Mouse (Mus musculus) MEL (cell line): ENCODE data around the gene Tbx15. TPM values are rescaled to one million over a fixed set of nuclear protein-coding genes. Genes with fewer than 3 reads are reported as not detected.

Experiments
- DNase-seq: peaks from one replicate; pipeline ENCODE4 v3.0.0; 2011; ENCODE audit warnings: low read depth, low spot score
- H3K27ac ChIP-seq: 2 replicates; pipeline ENCODE4 v1.5.1; 2012; ENCODE audit warnings: low read depth, mild to moderate bottlenecking, control low read depth, low read length, moderate library complexity; ENCODE audit not compliant: control insufficient read depth
- H3K27me3 ChIP-seq, 2 experiments: fragments of 150-350 bp in 1 of 2; sonication (generic) in 1 of 2; 2 replicates each; pipeline ENCODE4 v1.6.1; 2012; ENCODE audit warnings: low read length in 2 of 2, mild to moderate bottlenecking in 2 of 2, improper control_type of control experiment in 1 of 2, moderate library complexity in 1 of 2; ENCODE audit not compliant: insufficient read depth in 2 of 2, control insufficient read depth in 1 of 2
- H3K36me3 ChIP-seq, 2 experiments: 2 replicates each; pipeline ENCODE4 v1.6.1; 2012 to 2014; ENCODE audit warnings: low read length in 2 of 2, improper control_type of control experiment in 1 of 2, inconsistent platforms in 1 of 2, mild to moderate bottlenecking in 1 of 2; ENCODE audit not compliant: insufficient read depth in 2 of 2, control insufficient read depth in 1 of 2
- H3K4me1 ChIP-seq, 2 experiments: fragments of 150-350 bp in 1 of 2; sonication (generic) in 1 of 2; 2 replicates each; pipeline ENCODE4 v1.6.1; 2012; ENCODE audit warnings: low read length in 2 of 2, improper control_type of control experiment in 1 of 2, mild to moderate bottlenecking in 1 of 2; ENCODE audit not compliant: insufficient read depth in 2 of 2, control insufficient read depth in 1 of 2
- H3K4me3 ChIP-seq, 2 experiments: fragments of 150-350 bp in 1 of 2; sonication (generic) in 1 of 2; 2 replicates each; pipeline ENCODE4 v1.5.1; 2012; ENCODE audit warnings: low read depth in 2 of 2, low read length in 2 of 2, mild to moderate bottlenecking in 2 of 2, moderate library complexity in 2 of 2, control low read depth in 1 of 2, improper control_type of control experiment in 1 of 2; ENCODE audit not compliant: control insufficient read depth in 1 of 2, insufficient read depth in 1 of 2
- H3K79me2 ChIP-seq: 2 replicates; pipeline ENCODE4 v1.6.1; 2012; ENCODE audit warnings: mild to moderate bottlenecking, low read length, moderate library complexity; ENCODE audit not compliant: control insufficient read depth, poor library complexity, insufficient read depth
- H3K9ac ChIP-seq: 2 replicates; pipeline ENCODE4 v1.6.1; 2012; ENCODE audit warnings: low read depth, mild to moderate bottlenecking, control low read depth, low read length, moderate library complexity; ENCODE audit not compliant: control insufficient read depth, poor library complexity, severe bottlenecking
- H3K9me3 ChIP-seq: fragments of 150-350 bp; sonication (generic); replicated peaks from 2 replicates; pipeline ENCODE4 v1.6.1; 2012; ENCODE audit warnings: mild to moderate bottlenecking, low read length, improper control_type of control experiment, moderate library complexity; ENCODE audit not compliant: insufficient read depth
- BHLHE40 ChIP-seq: IDR thresholded peaks from 2 replicates; pipeline ENCODE4 v1.6.1; 2012; ENCODE audit warnings: low read depth, mild to moderate bottlenecking, inconsistent platforms, low read length, improper control_type of control experiment, borderline replicate concordance
- CHD1 ChIP-seq: IDR thresholded peaks from 2 replicates; pipeline ENCODE4 v1.6.1; 2012; ENCODE audit warnings: low read depth, mild to moderate bottlenecking, inconsistent platforms, low read length, improper control_type of control experiment
- CTCF ChIP-seq, 3 experiments: IDR thresholded peaks in 2 of 3; conservative IDR thresholded peaks in 1 of 3; 2 replicates each; pipeline ENCODE4 v1.5.1; 2011 to 2012; ENCODE audit warnings: low read length in 3 of 3, low read depth in 2 of 3, mild to moderate bottlenecking in 2 of 3, improper control_type of control experiment in 1 of 3, inconsistent platforms in 1 of 3, mixed read lengths in 1 of 3, moderate library complexity in 1 of 3; ENCODE audit not compliant: control insufficient read depth in 1 of 3, insufficient read depth in 1 of 3, poor library complexity in 1 of 3, severe bottlenecking in 1 of 3
- ELF1 ChIP-seq: IDR thresholded peaks from 2 replicates; pipeline ENCODE4 v1.6.1; 2014; ENCODE audit warnings: low read depth, mild to moderate bottlenecking, inconsistent platforms, low read length, improper control_type of control experiment, moderate library complexity
- ETS1 ChIP-seq: IDR thresholded peaks from 2 replicates; pipeline ENCODE4 v1.6.1; 2012; ENCODE audit warnings: low read depth, mild to moderate bottlenecking, inconsistent platforms, low read length, improper control_type of control experiment, moderate library complexity
- GABPA ChIP-seq: IDR thresholded peaks from 2 replicates; pipeline ENCODE4 v1.6.1; 2012; ENCODE audit warnings: low read depth, mild to moderate bottlenecking, inconsistent platforms, low read length, improper control_type of control experiment, moderate library complexity
- GATA1 ChIP-seq: IDR thresholded peaks from 2 replicates; pipeline ENCODE4 v1.6.1; 2011; ENCODE audit warnings: low read depth, low read length, improper control_type of control experiment
- MAZ ChIP-seq: IDR thresholded peaks from 2 replicates; pipeline ENCODE4 v1.6.1; 2012; ENCODE audit warnings: low read depth, mild to moderate bottlenecking, inconsistent platforms, low read length, improper control_type of control experiment
- MEF2A ChIP-seq: IDR thresholded peaks from 2 replicates; pipeline ENCODE4 v1.6.1; 2014; ENCODE audit warnings: low read depth, mild to moderate bottlenecking, inconsistent platforms, low read length, improper control_type of control experiment; ENCODE audit not compliant: poor library complexity, insufficient replicate concordance, severe bottlenecking; ENCODE audit errors: extremely low read depth
- MXI1 ChIP-seq: IDR thresholded peaks from 2 replicates; pipeline ENCODE4 v1.6.1; 2011; ENCODE audit warnings: mild to moderate bottlenecking, low read depth, low read length, improper control_type of control experiment
- MYB ChIP-seq: IDR thresholded peaks from 2 replicates; pipeline ENCODE4 v1.6.1; 2011; ENCODE audit warnings: mild to moderate bottlenecking, low read depth, low read length, improper control_type of control experiment
- MYC ChIP-seq: IDR thresholded peaks from 2 replicates; pipeline ENCODE4 v1.6.1; 2011; ENCODE audit warnings: low read depth, mild to moderate bottlenecking, low read length, improper control_type of control experiment, moderate library complexity
- POLR2AphosphoS2 ChIP-seq: IDR thresholded peaks from 2 replicates; pipeline ENCODE4 v1.6.1; 2011; ENCODE audit warnings: low read length, improper control_type of control experiment
- POLR2AphosphoS5 ChIP-seq: IDR thresholded peaks from 2 replicates; pipeline ENCODE4 v1.6.1; 2012; ENCODE audit warnings: low read depth, borderline replicate concordance, mild to moderate bottlenecking, inconsistent platforms, low read length, moderate library complexity, mixed read lengths
- RCOR1 ChIP-seq: IDR thresholded peaks from 2 replicates; pipeline ENCODE4 v1.6.1; 2012; ENCODE audit warnings: low read depth, mild to moderate bottlenecking, inconsistent platforms, low read length, improper control_type of control experiment
- SIN3A ChIP-seq: IDR thresholded peaks from 2 replicates; pipeline ENCODE4 v1.6.1; 2012; ENCODE audit warnings: low read length, improper control_type of control experiment, inconsistent platforms
- TAL1 ChIP-seq: IDR thresholded peaks from 2 replicates; pipeline ENCODE4 v1.6.1; 2012; ENCODE audit warnings: mild to moderate bottlenecking, inconsistent platforms, low read length, moderate library complexity, mixed read lengths
- UBTF ChIP-seq: IDR thresholded peaks from 2 replicates; pipeline ENCODE4 v1.6.1; 2012; ENCODE audit warnings: low read depth, mild to moderate bottlenecking, inconsistent platforms, low read length, improper control_type of control experiment, moderate library complexity, borderline replicate concordance; ENCODE audit not compliant: insufficient read depth
- USF2 ChIP-seq, 2 experiments: IDR thresholded peaks; 2 replicates each; pipeline ENCODE4 v1.6.1; 2011 to 2012; ENCODE audit warnings: improper control_type of control experiment in 2 of 2, low read length in 2 of 2, borderline replicate concordance in 1 of 2, inconsistent platforms in 1 of 2, low read depth in 1 of 2, mild to moderate bottlenecking in 1 of 2; ENCODE audit not compliant: insufficient read depth in 1 of 2
- ZC3H11A ChIP-seq: IDR thresholded peaks from 2 replicates; pipeline ENCODE4 v1.6.1; 2012; ENCODE audit warnings: low read depth, mild to moderate bottlenecking, inconsistent platforms, low read length, improper control_type of control experiment
- ZKSCAN1 ChIP-seq: IDR thresholded peaks from 2 replicates; pipeline ENCODE4 v1.6.1; 2012; ENCODE audit warnings: low read depth, mild to moderate bottlenecking, inconsistent platforms, low read length, improper control_type of control experiment, moderate library complexity
- ZMIZ1 ChIP-seq: IDR thresholded peaks from 2 replicates; pipeline ENCODE4 v1.6.1; 2012; ENCODE audit warnings: low read depth, mild to moderate bottlenecking, inconsistent platforms, low read length, improper control_type of control experiment, moderate library complexity
- ZNF384 ChIP-seq: IDR thresholded peaks from 2 replicates; pipeline ENCODE4 v1.6.1; 2012; ENCODE audit warnings: low read depth, mild to moderate bottlenecking, inconsistent platforms, low read length, improper control_type of control experiment
- polyA plus RNA-seq, 2 experiments: library from polyadenylated mRNA; stranded (reverse) in 1 of 2; unstranded in 1 of 2; fragments of >175 nt in 1 of 2; fragments of >200 nt in 1 of 2; gene quantifications; 2 replicates each; pipeline versions ENCODE4 v1.2.1 to v1.2.4; 2012; ENCODE audit warnings: low replicate concordance in 2 of 2, low read depth in 1 of 2; ENCODE audit not compliant: insufficient read length in 2 of 2, insufficient read depth in 1 of 2, missing spikeins in 1 of 2
- total RNA-seq: library from RNA; depleted of rRNA; stranded (reverse); fragments of 300-350 nt; gene quantifications from 2 replicates; pipeline ENCODE4 v1.2.3, GENCODE M21; 2012

Gene Tbx15
- total and polyA plus RNA-seq, 3 experiments, result 8.9 to 13.0 TPM; not detected in 1

DNA sequence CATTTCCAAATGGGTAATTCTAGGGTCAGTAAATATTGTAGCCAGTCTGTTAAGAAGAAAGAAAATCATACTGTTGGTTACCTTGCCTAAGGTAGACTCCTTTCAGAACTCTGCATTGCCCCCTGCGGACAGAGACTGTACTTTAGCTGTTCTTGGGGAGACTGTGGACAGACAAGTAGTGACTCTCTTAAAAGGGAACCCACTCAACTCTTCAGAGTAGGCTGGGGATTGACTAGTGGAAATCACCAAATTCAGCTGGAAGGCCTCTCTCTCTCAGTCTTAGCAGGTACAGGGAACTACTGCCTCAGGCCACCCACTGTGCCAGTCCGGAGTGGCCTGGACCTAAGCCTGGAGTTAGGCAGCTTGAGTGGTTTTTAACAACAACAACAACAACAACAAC, 21.8 kb downstream of the Tbx15 start:
- H3K9ac ChIP-seq, result no peak overlapping the region
- TF ChIP-seq ZC3H11A, result no peak
- TF ChIP-seq MYB, result no peak
- no peak for TF ChIP-seq MEF2A
- no peak for TF ChIP-seq ZNF384
- no peak for TF ChIP-seq ZMIZ1
- no peaks in the 10 kb centered on the region for H3K9me3 ChIP-seq
- no peak for DNase-seq
- H3K36me3 ChIP-seq, result peaks cover 0 to 12% of the 10 kb centered on the region in 2 experiments; a peak in 2 of 4 replicates
- H3K27ac ChIP-seq, result no peak overlapping the region
- no peaks in the 10 kb centered on the region for H3K27me3 ChIP-seq
- peaks cover 2 to 5% of the 10 kb centered on the region in 2 experiments; a peak in 3 of 4 replicates for H3K4me1 ChIP-seq
- H3K4me3 ChIP-seq, result no peak overlapping the region
- H3K79me2 ChIP-seq, result no peaks in the 10 kb centered on the region; the same call in 1 of the 2 replicates

DNA sequence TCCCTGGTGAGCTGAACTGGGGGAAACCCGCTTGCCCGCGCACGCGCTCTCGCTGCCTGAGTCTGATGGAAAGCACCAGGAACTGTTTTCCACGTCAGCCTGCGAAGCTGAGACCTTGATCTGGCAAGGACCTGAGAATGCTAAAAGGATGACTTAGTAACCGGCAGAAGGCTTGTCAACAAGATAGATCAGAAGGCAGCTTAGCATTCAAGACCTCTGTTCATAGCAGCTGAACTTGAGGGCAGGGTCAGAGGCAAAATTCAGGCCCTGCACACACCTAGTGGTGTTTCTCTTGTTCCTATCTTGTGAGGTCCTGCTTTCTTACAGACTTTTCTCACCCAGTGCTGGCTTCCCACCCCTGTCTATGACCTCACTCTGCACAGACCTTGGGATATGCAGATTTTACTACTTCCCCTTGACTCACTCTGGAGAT, 23.3 kb downstream of the Tbx15 start:
- Histone ChIP-seq H3K27me3 (no peaks in the 10 kb centered on the region), H3K4me3 (peak overlapping the region in 1 of 2 experiments; percentile 35; a peak in 1 of 4 replicates), H3K36me3 (peaks cover 0 to 12% of the 10 kb centered on the region in 2 experiments; a peak in 2 of 4 replicates), H3K27ac (no peak overlapping the region), H3K4me1 (peaks cover 2 to 5% of the 10 kb centered on the region in 2 experiments; a peak in 3 of 4 replicates), H3K9ac (no peak overlapping the region), H3K9me3 (no peaks in the 10 kb centered on the region), H3K79me2 (0 out of 2 replicates have a peak, but pooled peaks cover 1% of the 10 kb centered on the region)
- DNase-seq, result peak; percentile 76
- TF ChIP-seq ETS1, result peak; percentile 82
- TF ChIP-seq UBTF, result no peak

- H3K27me3 ChIP-seq, result no peaks in the 10 kb centered on the region
- peaks cover 2 to 5% of the 10 kb centered on the region in 2 experiments; a peak in 3 of 4 replicates for H3K4me1 ChIP-seq
- peak overlapping the region; percentile 54 for H3K4me3 ChIP-seq
- DNase-seq, result peak; percentile 96
- peaks cover 0 to 12% of the 10 kb centered on the region in 2 experiments; a peak in 3 of 4 replicates for H3K36me3 ChIP-seq
- peak overlapping the region; percentile 56 for H3K9ac ChIP-seq
- H3K27ac ChIP-seq, result peak overlapping the region; percentile 80
- H3K9me3 ChIP-seq, result no peaks in the 10 kb centered on the region
- H3K79me2 ChIP-seq, result 0 out of 2 replicates have a peak, but pooled peaks cover 1% of the 10 kb centered on the region
- peak; percentile 89 for TF ChIP-seq GATA1
- peak; percentile 68 for TF ChIP-seq RCOR1
- 0 out of 2 replicates have a peak, but pooled peaks have one; percentile 37 for TF ChIP-seq MAZ
- TF ChIP-seq ETS1, result peak; percentile 99
- TF ChIP-seq USF2 (IDR thresholded peaks at IDR 0.05; ENCODE audit: borderline replicate concordance in 1 of 2, insufficient read depth in 1 of 2, low read depth in 1 of 2, low read length in 2 of 2), result no peak
- TF ChIP-seq MYC, result peak; percentile 74; the same call in 1 of the 2 replicates
- TF ChIP-seq ZC3H11A, result no peak
- peak; percentile 95 for TF ChIP-seq MXI1
- TF ChIP-seq ELF1, result peak; percentile 91
- TF ChIP-seq POLR2AphosphoS5, result no peak
- TF ChIP-seq GABPA, result no peak
- no peak for TF ChIP-seq CHD1
- TF ChIP-seq BHLHE40, result peak; percentile 81; the same call in 1 of the 2 replicates
- TF ChIP-seq ZNF384, result no peak
- TF ChIP-seq MEF2A, result no peak
- no peak for TF ChIP-seq ZKSCAN1
- no peak for TF ChIP-seq CTCF (IDR thresholded peaks at IDR 0.05 in 2 of 3, conservative IDR thresholded peaks at IDR 0.05 in 1 of 3; ENCODE audit: control insufficient read depth in 1 of 3, insufficient read depth in 1 of 3, low read depth in 2 of 3, low read length in 3 of 3, poor library complexity in 1 of 3, severe bottlenecking in 1 of 3)
- TF ChIP-seq ZMIZ1, result peak; percentile 21; the same call in 1 of the 2 replicates
- peak; percentile 98 for TF ChIP-seq SIN3A
- no peak for TF ChIP-seq POLR2AphosphoS2
- TF ChIP-seq TAL1, result peak; percentile 91
These were observed 24.5 kb downstream of the Tbx15 start for GRCm38 (mm10) chr3:99264695-99265094.
